Mouse (Mus musculus) stomach, postnatal 0 days (tissue): ENCODE data around the gene Klhl40.

Experiments used
- CTCF ChIP-seq: IDR thresholded peaks from 2 replicates; pipeline ENCODE4 v1.5.1; 2016; ENCODE audit warnings: antibody characterized with exemption, low read depth, mild to moderate bottlenecking, moderate library complexity
- EP300 ChIP-seq: optimal IDR thresholded peaks from 2 replicates; pipeline ENCODE3; 2016; ENCODE audit warnings: antibody characterized with exemption

DNA sequence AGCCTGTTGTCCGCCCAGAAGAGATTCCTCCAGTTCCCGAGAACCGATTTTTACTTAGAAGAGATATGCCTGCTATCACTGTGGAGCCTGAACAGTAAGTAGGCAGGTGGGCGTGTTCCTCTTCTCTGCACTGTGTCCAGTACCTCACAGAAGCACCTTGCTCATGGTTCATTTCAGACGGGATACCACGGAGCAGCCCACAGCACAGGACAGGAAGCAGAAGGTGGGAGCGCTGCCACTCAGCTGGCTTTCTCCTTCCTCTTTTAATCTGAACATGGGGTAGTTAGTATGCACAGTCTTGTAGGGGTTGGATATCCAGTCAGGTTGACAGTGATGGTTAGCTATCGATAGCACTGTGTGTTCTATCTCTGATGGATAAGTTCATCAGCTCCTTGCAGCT is 33.4 kb upstream of the Klhl40 start:
- no peak for TF ChIP-seq CTCF
- TF ChIP-seq EP300: no peak
